Mouse (Mus musculus) hindbrain, embryonic 11.5 days (tissue): Measurements from ENCODE around the gene Iqgap1. TPM values are rescaled to one million over a fixed set of nuclear protein-coding genes. Genes with fewer than 3 reads are reported as not detected.

ENCODE experiments used
- ATAC-seq: fragments of 200-750 bp; cut with Nextera tagmentation; 2 replicates; pipeline ENCODE4 v1.8.0; 2017; ENCODE audit warnings: mild to moderate bottlenecking, moderate TSS enrichment, moderate library complexity; ENCODE audit not compliant: low FRiP score
- DNase-seq: peaks from one replicate; pipeline ENCODE4 v3.0.0-alpha.2; 2015; ENCODE audit warnings: low spot score
- H3K27ac ChIP-seq: fragments of 300-500 bp; sonication (generic); 2 replicates; pipeline ENCODE4 v1.5.1; 2014; ENCODE audit warnings: mild to moderate bottlenecking, low read depth, low read length
- H3K27me3 ChIP-seq: fragments of 300-500 bp; sonication (generic); 2 replicates; pipeline ENCODE4 v1.6.1; 2014; ENCODE audit warnings: mild to moderate bottlenecking, low read length, moderate library complexity, mixed read lengths; ENCODE audit not compliant: control insufficient read depth, insufficient read depth
- H3K36me3 ChIP-seq: fragments of 300-500 bp; sonication (generic); 2 replicates; pipeline ENCODE4 v1.6.1; 2014; ENCODE audit warnings: mild to moderate bottlenecking, low read length, moderate library complexity, mixed read lengths; ENCODE audit not compliant: control insufficient read depth, insufficient read depth
- H3K4me1 ChIP-seq: fragments of 300-500 bp; sonication (generic); replicated peaks from 2 replicates; pipeline ENCODE4 v1.6.1; 2014; ENCODE audit warnings: low read length, mixed read lengths; ENCODE audit not compliant: control insufficient read depth, insufficient read depth
- H3K4me2 ChIP-seq: fragments of 300-500 bp; sonication (generic); replicated peaks from 2 replicates; pipeline ENCODE4 v1.6.1; 2014; ENCODE audit warnings: mild to moderate bottlenecking, low read depth, low read length
- H3K4me3 ChIP-seq: fragments of 300-500 bp; sonication (generic); 2 replicates; pipeline ENCODE4 v1.5.1; 2014; ENCODE audit warnings: low read depth, low read length
- H3K9ac ChIP-seq: fragments of 300-500 bp; sonication (generic); 2 replicates; pipeline ENCODE4 v1.6.1; 2014; ENCODE audit warnings: low read depth, low read length
- H3K9me3 ChIP-seq: fragments of 300-500 bp; sonication (generic); 2 replicates; pipeline ENCODE4 v1.6.1; 2016; ENCODE audit warnings: low read length; ENCODE audit not compliant: control insufficient read depth
- WGBS: fragments of 180-500 bp; shearing (Covaris S2); extraction: QIAGEN DNeasy Blood & Tissue Kit; methylation state at CpG from one replicate; pipeline ENCODE4 v1.1.7; 2014; 5-methylcytosine and 5-hydroxymethylcytosine counted together
- polyA plus RNA-seq: library from polyadenylated mRNA; unstranded; fragments of >200 nt; fragmentation: Nextera tagmentation; extraction: Ambion mirVana; gene quantifications from 2 replicates; pipeline ENCODE4 v1.2.1, GENCODE M21; 2014

Gene Iqgap1
- polyA plus RNA-seq, 1 experiment from 2014 or later = 29.1 TPM

DNA sequence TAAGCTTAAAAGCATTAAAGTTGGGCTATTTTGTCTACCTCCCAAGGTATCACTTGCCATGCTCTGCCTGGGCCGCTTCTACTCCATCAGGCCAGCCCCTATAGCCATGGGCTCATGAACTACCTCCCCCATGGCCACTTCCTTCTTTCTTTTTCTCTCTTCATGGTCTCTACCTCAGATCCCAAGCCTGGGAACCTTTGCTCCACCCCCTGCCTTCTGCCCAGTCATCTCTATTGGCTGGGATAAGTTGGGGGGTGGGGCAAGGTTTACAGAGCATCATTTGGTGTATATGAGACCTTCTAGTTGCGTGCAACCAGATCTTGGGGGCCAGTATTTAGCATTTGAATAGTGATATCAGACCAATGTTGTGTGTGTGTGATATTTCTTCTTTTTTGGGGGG, 36.7 kb upstream of the Iqgap1 start:
- 82% methylated on average over 2 of the region's 2 CpGs for WGBS
- H3K4me3 ChIP-seq = no peak overlapping the region
- no peaks in the 10 kb centered on the region for H3K27me3 ChIP-seq
- ATAC-seq = no peak
- no peak overlapping the region for H3K27ac ChIP-seq
- DNase-seq = no peak
- H3K9me3 ChIP-seq = no peaks in the 10 kb centered on the region
- no peaks in the 10 kb centered on the region for H3K36me3 ChIP-seq
- peak overlapping the region; percentile 21; the same call in 1 of the 2 replicates for H3K4me2 ChIP-seq
- no peak overlapping the region for H3K9ac ChIP-seq
- H3K4me1 ChIP-seq = no peaks in the 10 kb centered on the region

DNA sequence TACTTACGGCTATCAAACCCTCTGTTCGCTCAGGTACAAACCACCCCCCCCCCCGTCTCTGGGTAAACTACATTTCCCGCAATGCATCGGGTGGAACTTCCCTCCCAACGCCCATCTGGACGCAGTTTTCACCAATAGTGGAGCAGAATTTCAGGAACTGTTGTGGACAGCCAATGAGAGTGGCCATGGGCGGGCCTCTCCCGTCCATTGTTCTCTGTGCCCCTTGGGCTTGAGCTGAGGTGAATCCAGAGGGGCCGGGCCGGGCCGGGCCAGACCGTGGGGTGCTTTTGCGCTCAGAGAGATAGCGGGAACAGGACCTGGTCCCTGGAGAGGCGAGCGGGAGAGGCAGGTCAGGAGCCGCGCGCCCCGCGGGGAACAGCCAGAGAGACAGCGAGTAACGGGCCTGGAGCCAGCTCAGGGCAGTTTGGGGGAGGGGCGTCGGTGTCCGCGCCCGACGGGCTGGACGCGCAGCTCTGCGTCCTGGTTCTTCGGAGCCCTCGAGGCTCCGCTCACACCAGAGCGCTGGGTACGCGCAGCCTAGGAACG, 35.0 kb upstream of the Iqgap1 start, which contains the start of gene Zscan2:
Zscan2 (plus strand) TSS at position 192 of the 546 bp plus-strand sequence.
- peak; percentile 91 for DNase-seq
- no peaks in the 10 kb centered on the region for H3K9me3 ChIP-seq
- no peaks in the 10 kb centered on the region for H3K27me3 ChIP-seq
- ATAC-seq = peak; percentile 98
- peak within 1 kb of the TSS; percentile 86 for H3K4me3 ChIP-seq
- H3K27ac ChIP-seq = peak within 1 kb of the TSS; percentile 89
- 0% methylated on average over 40 of the region's 40 CpGs for WGBS
- no peaks in the 10 kb centered on the region for H3K36me3 ChIP-seq
- H3K4me2 ChIP-seq = peak within 1 kb of the TSS; percentile 64
- peak within 1 kb of the TSS; percentile 96 for H3K9ac ChIP-seq
- H3K4me1 ChIP-seq = no peaks in the 10 kb centered on the region

DNA sequence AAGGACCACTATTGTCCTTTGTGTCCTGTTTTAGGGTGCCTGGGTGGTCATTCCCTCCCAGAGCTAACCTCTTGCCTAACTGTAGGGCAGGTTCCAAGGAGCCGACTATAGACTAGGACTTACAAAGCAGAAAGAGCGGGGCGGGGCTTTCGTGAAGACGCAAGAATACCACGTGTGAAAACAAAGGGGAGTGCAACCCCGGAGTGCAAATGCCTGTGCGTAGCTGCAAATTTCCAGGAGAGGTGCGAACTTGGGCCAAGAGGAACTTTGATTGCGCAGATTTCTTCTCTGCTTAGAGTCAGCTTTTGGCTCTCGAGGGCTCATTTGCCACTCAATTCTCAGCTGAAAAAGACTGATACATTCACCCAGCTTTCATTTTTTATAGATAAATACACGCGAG, 34.5 kb upstream of the Iqgap1 start:
- under 1% methylated on average over 13 of the region's 13 CpGs for WGBS
- Histone ChIP-seq H3K27me3 (no peaks in the 10 kb centered on the region), H3K4me2 (peak overlapping the region; percentile 64), H3K27ac (0 out of 2 replicates have a peak overlapping the region, but pooled peaks have one; percentile 89), H3K4me3 (peak overlapping the region; percentile 86), H3K4me1 (no peaks in the 10 kb centered on the region), H3K9ac (peak overlapping the region; percentile 42; the same call in 1 of the 2 replicates), H3K36me3 (no peaks in the 10 kb centered on the region), H3K9me3 (no peaks in the 10 kb centered on the region)
- ATAC-seq (peak; percentile 73), DNase-seq (peak; percentile 83)

DNA sequence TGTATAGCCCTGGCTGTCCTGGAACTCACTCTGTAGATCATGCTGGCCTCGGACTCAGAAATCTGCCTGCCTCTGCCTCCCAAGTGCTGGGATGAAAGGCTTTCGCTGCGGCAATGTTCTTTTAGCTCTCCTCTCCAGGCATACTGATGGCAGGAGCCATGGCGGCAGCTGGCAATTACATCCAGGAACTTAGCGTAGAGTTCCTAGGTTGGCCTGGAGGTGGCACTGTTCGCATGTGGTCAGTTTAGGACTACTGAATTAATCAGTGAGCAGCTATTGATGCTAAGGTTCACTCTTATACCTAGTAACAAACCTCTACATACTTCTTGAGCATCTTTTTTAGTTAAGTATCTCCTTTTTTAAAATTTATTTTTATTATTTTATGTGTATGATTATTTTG, 31.4 kb upstream of the Iqgap1 start:
- DNase-seq = peak; percentile 84

DNA sequence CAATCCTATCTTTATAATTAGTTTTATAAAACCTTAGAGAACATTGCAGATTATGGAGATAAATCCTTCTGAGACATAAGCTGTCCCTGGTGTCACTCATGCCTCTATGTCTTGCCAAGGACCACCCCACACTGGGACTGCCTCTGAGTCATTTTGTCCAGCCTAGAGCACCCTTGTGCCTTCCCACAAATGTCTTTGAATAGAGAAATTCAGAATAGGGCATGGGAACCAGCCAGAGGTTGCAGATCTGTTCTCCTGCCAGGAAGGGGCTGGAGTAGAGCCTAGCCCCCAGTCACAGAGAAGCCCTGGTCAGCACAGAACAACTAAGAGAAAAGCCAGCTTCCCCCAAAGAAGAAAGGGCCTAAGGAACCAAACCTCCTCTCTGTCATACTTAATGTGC, 29.5 kb upstream of the Iqgap1 start:
- Histone ChIP-seq H3K27me3 (no peaks in the 10 kb centered on the region), H3K4me3 (no peak overlapping the region), H3K9me3 (no peaks in the 10 kb centered on the region), H3K27ac (no peak overlapping the region), H3K4me1 (no peaks in the 10 kb centered on the region), H3K9ac (no peak overlapping the region), H3K4me2 (no peak overlapping the region), H3K36me3 (no peaks in the 10 kb centered on the region)
- DNase-seq = no peak
- ATAC-seq = no peak

More for the DNA sequence above, 31.4 kb upstream of the Iqgap1 start:
- H3K27ac ChIP-seq = no peak overlapping the region
- H3K4me3 ChIP-seq = no peak overlapping the region
- H3K4me1 ChIP-seq = no peaks in the 10 kb centered on the region
- WGBS = 37% methylated on average over 6 of the region's 6 CpGs
- no peaks in the 10 kb centered on the region for H3K9me3 ChIP-seq
- H3K9ac ChIP-seq = no peak overlapping the region
- H3K36me3 ChIP-seq = no peaks in the 10 kb centered on the region
- no peak for ATAC-seq
- no peak overlapping the region for H3K4me2 ChIP-seq
- no peaks in the 10 kb centered on the region for H3K27me3 ChIP-seq

DNA sequence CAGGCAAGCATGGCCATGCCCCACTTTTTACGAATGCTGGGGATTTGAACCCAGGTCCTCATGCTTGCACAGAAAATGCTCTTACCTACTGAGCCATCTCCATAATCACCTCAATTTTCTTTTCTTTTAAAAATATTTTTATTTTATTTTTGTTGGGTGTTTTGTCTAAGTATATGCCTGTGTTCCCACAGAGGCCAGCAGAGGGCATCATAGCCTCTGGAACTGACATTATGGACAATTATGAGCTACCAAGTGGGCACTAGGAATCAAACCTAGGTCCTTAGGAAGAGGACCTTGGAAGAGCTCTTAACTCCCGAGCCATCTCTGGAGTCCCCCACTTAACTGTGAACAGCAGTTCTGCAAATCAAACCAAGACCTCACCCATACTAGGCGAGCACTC, 27.4 kb upstream of the Iqgap1 start:
- H3K4me2 ChIP-seq = no peak overlapping the region
- no peaks in the 10 kb centered on the region for H3K4me1 ChIP-seq
- H3K36me3 ChIP-seq = no peaks in the 10 kb centered on the region
- H3K4me3 ChIP-seq = no peak overlapping the region
- H3K9me3 ChIP-seq = no peaks in the 10 kb centered on the region
- WGBS = 96% methylated on average over 3 of the region's 3 CpGs
- no peaks in the 10 kb centered on the region for H3K27me3 ChIP-seq
- no peak overlapping the region for H3K27ac ChIP-seq
- H3K9ac ChIP-seq = no peak overlapping the region
- no peak for ATAC-seq
- DNase-seq = no peak

DNA sequence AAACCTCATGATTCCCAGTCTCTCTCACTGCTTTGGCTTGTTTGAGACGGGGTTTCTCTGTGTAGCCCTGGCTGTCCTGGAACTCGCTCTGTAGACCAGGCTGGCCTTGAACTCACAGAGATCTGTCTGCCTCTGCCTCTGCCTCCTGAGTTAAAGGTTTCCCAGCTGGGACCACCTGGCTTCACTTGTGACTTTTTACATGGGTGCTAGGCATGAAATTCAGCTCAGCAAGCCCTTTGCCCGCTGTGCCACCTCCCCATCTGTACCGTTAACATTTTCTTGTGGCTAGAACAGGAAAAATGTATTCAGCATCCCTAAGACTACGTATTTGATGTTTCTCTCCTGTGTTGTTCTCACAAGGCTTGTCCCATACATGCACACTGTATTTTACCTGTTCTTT, 24.7 kb upstream of the Iqgap1 start:
- no peak overlapping the region for H3K4me3 ChIP-seq
- no peak overlapping the region for H3K4me2 ChIP-seq
- no peaks in the 10 kb centered on the region for H3K4me1 ChIP-seq
- no peak overlapping the region for H3K9ac ChIP-seq
- no peaks in the 10 kb centered on the region for H3K9me3 ChIP-seq
- 89% methylated on average over 5 of the region's 5 CpGs for WGBS
- H3K27ac ChIP-seq = no peak overlapping the region
- H3K27me3 ChIP-seq = no peaks in the 10 kb centered on the region
- no peaks in the 10 kb centered on the region for H3K36me3 ChIP-seq
- ATAC-seq = no peak
- DNase-seq = no peak

DNA sequence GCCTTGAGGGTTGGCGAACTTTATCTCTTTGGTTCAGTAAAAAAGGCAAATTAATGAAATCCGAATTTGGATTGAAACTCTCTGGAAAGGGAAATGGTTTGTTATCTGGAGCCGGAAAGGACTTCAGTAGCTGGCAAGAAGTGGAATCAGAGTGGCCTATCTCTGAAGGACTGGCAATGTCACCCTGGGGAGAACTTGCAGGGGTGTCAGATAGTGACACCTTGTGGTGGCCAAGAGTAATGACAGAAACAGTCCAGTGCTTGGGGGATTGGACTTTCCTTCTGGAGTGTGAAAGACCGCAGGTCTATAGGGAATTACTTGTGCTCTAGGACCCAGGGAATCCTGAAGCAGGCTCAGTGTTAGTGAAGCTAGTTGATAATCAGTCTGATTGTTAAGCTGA, 23.9 kb upstream of the Iqgap1 start:
- Histone ChIP-seq H3K27me3 (no peaks in the 10 kb centered on the region), H3K9ac (no peak overlapping the region), H3K4me3 (no peak overlapping the region), H3K4me1 (no peaks in the 10 kb centered on the region), H3K4me2 (no peak overlapping the region), H3K27ac (no peak overlapping the region), H3K36me3 (no peaks in the 10 kb centered on the region), H3K9me3 (no peaks in the 10 kb centered on the region)
- ATAC-seq (no peak), DNase-seq (peak; percentile 69)
- WGBS = 36% methylated on average over 4 of the region's 4 CpGs

DNA sequence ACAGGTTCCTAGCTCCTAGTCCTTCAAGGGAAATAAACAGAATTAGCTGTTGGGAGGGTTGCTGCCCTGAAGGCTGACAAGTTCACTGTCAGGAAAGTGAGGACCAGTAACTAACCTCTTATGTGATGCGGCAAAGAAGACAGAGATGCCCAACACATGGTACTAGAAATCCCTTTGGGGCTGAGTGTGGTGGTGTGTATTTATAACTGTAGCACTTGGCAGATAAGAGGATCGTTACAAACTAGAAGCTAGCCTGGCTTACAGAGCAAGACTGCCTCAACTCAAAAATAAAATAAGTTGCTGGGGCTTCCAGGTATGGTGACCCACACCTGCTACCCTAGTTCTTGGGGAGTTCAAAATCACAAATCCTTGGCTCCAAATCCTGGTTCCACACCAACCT, 23.5 kb upstream of the Iqgap1 start:
- H3K36me3 ChIP-seq = no peaks in the 10 kb centered on the region
- no peak overlapping the region for H3K27ac ChIP-seq
- no peaks in the 10 kb centered on the region for H3K9me3 ChIP-seq
- no peak for DNase-seq
- ATAC-seq = no peak
- no peaks in the 10 kb centered on the region for H3K4me1 ChIP-seq
- no peak overlapping the region for H3K4me2 ChIP-seq
- no peaks in the 10 kb centered on the region for H3K27me3 ChIP-seq
- no peak overlapping the region for H3K4me3 ChIP-seq
- WGBS = 90% methylated on average over 2 of the region's 2 CpGs
- no peak overlapping the region for H3K9ac ChIP-seq
